Mouse (Mus musculus) kidney, adult 2 months (tissue): ENCODE measurements around the gene Fkbp5. TPM values are rescaled to one million over a fixed set of nuclear protein-coding genes. Genes with fewer than 3 reads are reported as not detected.

Experiments used
- DNase-seq: peaks from one replicate; pipeline ENCODE4 v3.0.0; 2021
- H3K27ac ChIP-seq: fragments of 200-500 bp; 2 replicates; pipeline ENCODE4 v1.5.1; 2012; ENCODE audit warnings: low read depth, low read length, control low read depth, inconsistent platforms; ENCODE audit not compliant: insufficient read depth
- H3K27me3 ChIP-seq: fragments of 200-500 bp; replicated peaks from 2 replicates; pipeline ENCODE4 v1.6.1; 2012; ENCODE audit warnings: mild to moderate bottlenecking, moderate library complexity, low read length, inconsistent platforms; ENCODE audit not compliant: control insufficient read depth, insufficient read depth
- H3K36me3 ChIP-seq: fragments of 200-500 bp; 2 replicates; pipeline ENCODE4 v1.6.1; 2012; ENCODE audit warnings: mild to moderate bottlenecking, moderate library complexity, low read length, inconsistent platforms; ENCODE audit not compliant: control insufficient read depth, insufficient read depth
- H3K4me1 ChIP-seq: fragments of 200-500 bp; 2 replicates; pipeline ENCODE4 v1.6.1; 2011; ENCODE audit warnings: low read length; ENCODE audit not compliant: control insufficient read depth, insufficient read depth
- H3K4me3 ChIP-seq: fragments of 200-500 bp; 2 replicates; pipeline ENCODE4 v1.5.1; 2011; ENCODE audit warnings: mild to moderate bottlenecking, low read depth, low read length, control low read depth; ENCODE audit not compliant: insufficient read depth
- CTCF ChIP-seq: fragments of 200-500 bp; conservative IDR thresholded peaks from 2 replicates; pipeline ENCODE4 v1.5.1; 2011; ENCODE audit warnings: low read depth, mild to moderate bottlenecking, control low read depth, low read length, moderate library complexity, mixed read lengths; ENCODE audit not compliant: insufficient read depth, insufficient read length
- POLR2A ChIP-seq: fragments of 200-500 bp; IDR thresholded peaks from one replicate; pipeline ENCODE4 v1.6.1; 2011; ENCODE audit warnings: low read depth, low read length, control low read depth
- WGBS: fragments of 180-500 bp; shearing (Covaris S2); methylation state at CpG from one replicate; pipeline ENCODE4 v1.1.7; 2018; 5-methylcytosine and 5-hydroxymethylcytosine counted together
- polyA plus RNA-seq: library from polyadenylated mRNA; depleted of rRNA; stranded (reverse); fragments of >200 nt; gene quantifications from 2 replicates; pipeline ENCODE4 v1.2.3, GENCODE M21; 2012

Gene Fkbp5
- polyA plus RNA-seq, 1 experiment, result 13.4 TPM

GRCm38 (mm10) chr17:28431931-28432335, 85.4 kb downstream of the Fkbp5 start:
- peaks cover 7% of the 10 kb centered on the region; the same call in 1 of the 2 replicates for H3K4me1 ChIP-seq
- no peak overlapping the region for H3K27ac ChIP-seq
- H3K4me3 ChIP-seq, result no peak overlapping the region
- 80% methylated on average over 6 of the region's 6 CpGs for WGBS
- H3K36me3 ChIP-seq, result peaks cover 1% of the 10 kb centered on the region; the same call in 1 of the 2 replicates
- DNase-seq, result no peak
- no peak for TF ChIP-seq POLR2A
- peak; percentile 27; the same call in 1 of the 2 replicates for TF ChIP-seq CTCF
- H3K27me3 ChIP-seq, result no peaks in the 10 kb centered on the region

- Histone ChIP-seq H3K27me3 (no peaks in the 10 kb centered on the region), H3K36me3 (peaks cover 1% of the 10 kb centered on the region; the same call in 1 of the 2 replicates), H3K4me3 (no peak overlapping the region), H3K4me1 (peaks cover 7% of the 10 kb centered on the region; the same call in 1 of the 2 replicates), H3K27ac (no peak overlapping the region)
- DNase-seq, result no peak
- TF ChIP-seq POLR2A (no peak), CTCF (no peak)
- 72% methylated on average over 7 of the region's 7 CpGs for WGBS
Measured at GRCm38 (mm10) chr17:28431038-28431437, 86.3 kb downstream of the Fkbp5 start.

- H3K4me3 ChIP-seq, result no peak overlapping the region
Measured at GRCm38 (mm10) chr17:28428474-28429258, 88.7 kb downstream of the Fkbp5 start.

GRCm38 (mm10) chr17:28427666-28428065, 89.7 kb downstream of the Fkbp5 start:
- TF ChIP-seq POLR2A (no peak), CTCF (no peak)
- Histone ChIP-seq H3K36me3 (no peaks in the 10 kb centered on the region), H3K4me3 (no peak overlapping the region), H3K27ac (no peak overlapping the region), H3K4me1 (peaks cover 7% of the 10 kb centered on the region; the same call in 1 of the 2 replicates), H3K27me3 (no peaks in the 10 kb centered on the region)
- DNase-seq, result no peak
- WGBS, result 85% methylated on average over 6 of the region's 6 CpGs

More at GRCm38 (mm10) chr17:28428474-28429258, 88.7 kb downstream of the Fkbp5 start:
- Histone ChIP-seq H3K27ac (0 out of 2 replicates have a peak overlapping the region, but pooled peaks have one; percentile 36), H3K27me3 (no peaks in the 10 kb centered on the region), H3K4me1 (peaks cover 7% of the 10 kb centered on the region; the same call in 1 of the 2 replicates), H3K36me3 (peaks cover 1% of the 10 kb centered on the region; the same call in 1 of the 2 replicates)
- WGBS, result 47% methylated on average over 15 of the region's 15 CpGs
- peak; percentile 90 for DNase-seq
- no peak for TF ChIP-seq CTCF
- TF ChIP-seq POLR2A, result no peak

GRCm38 (mm10) chr17:28424373-28424772, 93.0 kb downstream of the Fkbp5 start:
- TF ChIP-seq CTCF, result no peak
- no peak for TF ChIP-seq POLR2A
- peak; percentile 79 for DNase-seq
- 0 out of 2 replicates have a peak overlapping the region, but pooled peaks have one; percentile 47 for H3K27ac ChIP-seq
- no peaks in the 10 kb centered on the region for H3K36me3 ChIP-seq
- peaks cover 25% of the 10 kb centered on the region for H3K4me1 ChIP-seq
- no peaks in the 10 kb centered on the region for H3K27me3 ChIP-seq
- no peak overlapping the region for H3K4me3 ChIP-seq
- WGBS, result 54% methylated on average over 6 of the region's 6 CpGs

GRCm38 (mm10) chr17:28421071-28421470, 96.3 kb downstream of the Fkbp5 start:
- H3K36me3 ChIP-seq, result no peaks in the 10 kb centered on the region; the same call in 1 of the 2 replicates
- H3K27me3 ChIP-seq, result no peaks in the 10 kb centered on the region
- DNase-seq, result no peak
- TF ChIP-seq POLR2A (no peak), CTCF (no peak)
- H3K27ac ChIP-seq, result peak overlapping the region; percentile 59; the same call in 1 of the 2 replicates
- H3K4me3 ChIP-seq, result no peak overlapping the region
- peaks cover 21% of the 10 kb centered on the region for H3K4me1 ChIP-seq
- 89% methylated on average over 5 of the region's 5 CpGs for WGBS

GRCm38 (mm10) chr17:28420229-28421051, 96.9 kb downstream of the Fkbp5 start:
- Histone ChIP-seq H3K4me3 (no peak overlapping the region), H3K36me3 (no peaks in the 10 kb centered on the region; the same call in 1 of the 2 replicates), H3K27me3 (no peaks in the 10 kb centered on the region), H3K4me1 (peaks cover 23% of the 10 kb centered on the region), H3K27ac (peak overlapping the region; percentile 59)
- WGBS, result 37% methylated on average over 12 of the region's 12 CpGs
- DNase-seq, result peak; percentile 63
- TF ChIP-seq CTCF, result no peak
- no peak for TF ChIP-seq POLR2A
